Mouse (Mus musculus): ENCODE measurements around the gene Fkbp15.

- TF ChIP-seq CTCF (IDR thresholded peaks at IDR 0.05; ENCODE audit: low read depth) (no peak), EP300 (optimal IDR thresholded peaks at IDR 0.05) (no peak)
Measured at GRCm38 (mm10) chr4:62274841-62275536, 85.4 kb downstream of the Fkbp15 start.
